Mouse (Mus musculus): Measurements from ENCODE around the gene R3hdml. TPM values are rescaled to one million over a fixed set of nuclear protein-coding genes. Genes with fewer than 3 reads are reported as not detected.

The R3hdml gene
- polyA plus RNA-seq, 1 experiment from 2014 or later, result 0.96 TPM

DNA sequence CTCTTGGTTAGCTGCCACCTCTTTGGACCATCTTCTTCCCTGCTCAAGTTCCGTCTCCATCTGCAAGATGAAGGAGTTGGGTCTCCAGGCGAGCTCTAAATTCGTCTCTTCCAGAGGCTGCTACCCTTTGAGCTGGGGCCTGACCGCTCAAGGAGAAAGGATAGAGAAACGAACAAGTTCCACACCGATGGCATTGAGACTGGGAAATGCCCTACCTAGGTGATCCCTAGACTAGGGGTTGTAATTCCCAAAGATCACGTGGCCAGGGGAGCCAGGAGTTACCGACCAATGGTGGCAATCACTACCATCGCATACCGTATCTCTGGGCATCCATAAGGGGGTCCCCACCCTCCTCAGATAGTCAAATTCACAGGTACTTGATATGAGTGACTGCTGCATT is 50.6 kb downstream of the R3hdml start:
- WGBS, result 92% methylated on average over 10 of the region's 10 CpGs
- no peaks in the 10 kb centered on the region for H3K4me1 ChIP-seq (replicated peaks)
- no peaks in the 10 kb centered on the region for H3K36me3 ChIP-seq
- H3K4me2 ChIP-seq, result no peak overlapping the region
- H3K27ac ChIP-seq (replicated peaks), result no peak overlapping the region
- H3K9ac ChIP-seq, result no peak overlapping the region
- no peaks in the 10 kb centered on the region for H3K27me3 ChIP-seq
- no peak overlapping the region for H3K4me3 ChIP-seq
- H3K9me3 ChIP-seq, result no peaks in the 10 kb centered on the region
- no peak for ATAC-seq (ENCODE audit: low FRiP score, low read depth)

DNA sequence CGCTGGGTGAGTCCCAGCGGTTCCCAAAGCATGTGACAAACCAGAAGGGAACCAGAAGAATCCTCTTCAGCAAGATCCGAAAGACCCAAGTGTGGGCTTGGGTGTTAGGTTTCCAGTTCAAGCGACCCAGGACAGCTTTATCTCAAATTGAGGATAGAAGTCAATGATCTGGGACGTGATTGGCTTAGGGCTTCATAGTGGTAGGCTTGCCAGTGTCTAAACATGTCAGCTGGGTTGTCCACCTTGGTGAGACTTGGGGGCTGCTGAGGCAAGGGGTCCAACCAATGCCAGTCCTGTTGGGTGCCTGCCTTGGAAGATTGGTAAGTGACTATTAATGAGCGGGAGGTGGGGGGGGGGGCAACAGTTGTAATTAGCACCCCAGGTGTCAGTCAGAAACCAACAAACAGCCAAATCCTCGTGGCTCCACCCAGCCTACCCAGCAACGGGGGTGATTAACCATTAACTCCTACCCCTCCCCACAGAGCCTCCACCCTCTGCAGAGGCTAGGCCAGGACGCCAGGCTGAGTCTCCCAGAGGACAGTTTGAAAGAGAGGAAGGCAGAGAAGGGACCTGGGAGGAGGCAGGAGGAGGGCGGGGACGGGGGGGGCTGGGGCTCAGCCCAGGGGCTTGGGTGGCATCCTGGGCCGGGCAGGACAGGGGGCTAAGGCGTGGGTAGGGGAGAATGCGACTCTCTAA is 54.7 kb downstream of the R3hdml start:
- Histone ChIP-seq H3K36me3 (no peaks in the 10 kb centered on the region), H3K4me1 (replicated peaks) (0 out of 2 replicates have a peak, but pooled peaks cover 5% of the 10 kb centered on the region), H3K27ac (replicated peaks) (no peak overlapping the region), H3K4me2 (no peak overlapping the region), H3K9me3 (no peaks in the 10 kb centered on the region), H3K4me3 (no peak overlapping the region), H3K27me3 (no peaks in the 10 kb centered on the region), H3K9ac (no peak overlapping the region)
- no peak for ATAC-seq (ENCODE audit: low FRiP score, low read depth)
- 78% methylated on average over 14 of the region's 14 CpGs for WGBS

DNA sequence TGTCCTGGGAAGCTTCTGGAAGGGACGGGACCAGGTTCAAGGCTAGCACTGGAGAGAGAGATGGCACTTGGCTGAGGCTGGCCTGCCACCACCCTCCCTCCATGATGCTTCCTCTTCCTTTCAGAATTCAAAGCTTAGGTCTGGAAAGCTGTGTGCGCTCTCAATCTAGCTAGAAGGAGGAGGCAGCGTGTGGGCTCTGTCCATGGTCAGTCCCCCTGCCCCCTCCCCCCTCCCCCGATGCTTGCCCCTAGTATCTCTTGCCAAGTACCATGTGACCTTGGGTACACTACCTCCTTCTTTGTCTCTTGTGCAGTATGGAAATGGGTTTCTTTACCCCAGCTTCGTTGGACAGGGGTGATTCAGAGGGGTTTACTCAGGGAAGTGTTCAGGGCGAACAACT is 56.7 kb downstream of the R3hdml start:
- no peak overlapping the region for H3K9ac ChIP-seq
- H3K9me3 ChIP-seq, result no peaks in the 10 kb centered on the region
- H3K4me1 ChIP-seq (replicated peaks), result 0 out of 2 replicates have a peak, but pooled peaks cover 5% of the 10 kb centered on the region
- ATAC-seq (ENCODE audit: low FRiP score, low read depth), result no peak
- no peaks in the 10 kb centered on the region for H3K27me3 ChIP-seq
- H3K36me3 ChIP-seq, result no peaks in the 10 kb centered on the region
- H3K4me3 ChIP-seq, result no peak overlapping the region
- 66% methylated on average over 6 of the region's 6 CpGs for WGBS
- no peak overlapping the region for H3K4me2 ChIP-seq
- no peak overlapping the region for H3K27ac ChIP-seq (replicated peaks)

DNA sequence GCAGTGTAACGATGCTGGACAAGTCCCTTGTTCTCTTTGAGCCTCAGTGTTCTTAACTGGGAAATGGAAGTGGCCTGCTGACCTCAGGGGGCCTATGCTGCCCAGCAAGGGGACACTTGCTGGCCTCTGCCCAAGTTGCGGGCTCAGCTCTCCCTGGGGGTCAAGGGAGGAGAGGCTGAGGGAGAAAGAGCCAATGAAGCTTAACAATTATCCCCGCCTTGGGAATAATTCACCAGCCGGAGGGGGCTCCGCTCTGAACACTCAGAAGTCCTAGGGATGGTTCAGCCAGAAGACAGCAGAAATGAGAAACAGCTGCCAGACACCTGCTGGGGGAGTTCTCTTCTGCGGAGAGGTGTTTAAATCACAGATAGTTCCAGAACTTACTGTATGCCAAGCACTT is 57.7 kb downstream of the R3hdml start:
- H3K27me3 ChIP-seq, result no peaks in the 10 kb centered on the region
- 34% methylated on average over 6 of the region's 6 CpGs for WGBS
- no peak for ATAC-seq (ENCODE audit: low FRiP score, low read depth)
- no peaks in the 10 kb centered on the region for H3K9me3 ChIP-seq
- no peaks in the 10 kb centered on the region for H3K36me3 ChIP-seq
- 0 out of 2 replicates have a peak, but pooled peaks cover 5% of the 10 kb centered on the region for H3K4me1 ChIP-seq (replicated peaks)
- no peak overlapping the region for H3K9ac ChIP-seq
- H3K27ac ChIP-seq (replicated peaks), result no peak overlapping the region
- no peak overlapping the region for H3K4me3 ChIP-seq
- H3K4me2 ChIP-seq, result no peak overlapping the region

Other genes with a start within 250 kb of the R3hdml start
- 0.74 and 0.75 TPM in 2 replicates for gene Jph2, start 94.3 kb upstream of the R3hdml start, polyA plus RNA-seq (2015; fragmentation: Nextera tagmentation; extraction: Ambion mirVana)
- 72.1 and 78.6 TPM in 2 replicates for gene Oser1, start 67.6 kb upstream of the R3hdml start, polyA plus RNA-seq (2015; fragmentation: Nextera tagmentation; extraction: Ambion mirVana)
- 127 and 136 TPM in 2 replicates for gene Gdap1l1, start 53.8 kb upstream of the R3hdml start, polyA plus RNA-seq (2015; fragmentation: Nextera tagmentation; extraction: Ambion mirVana)
- gene Fitm2, start 19.7 kb upstream of the R3hdml start, polyA plus RNA-seq (2015; fragmentation: Nextera tagmentation; extraction: Ambion mirVana), result 16.9 TPM in 2 replicates
- gene Hnf4a, start 14.5 kb downstream of the R3hdml start, polyA plus RNA-seq (2015; fragmentation: Nextera tagmentation; extraction: Ambion mirVana), result 0.17 TPM in 1 of 2 replicates, not detected in the other
- gene Ttpal, start 110.0 kb downstream of the R3hdml start, polyA plus RNA-seq (2015; fragmentation: Nextera tagmentation; extraction: Ambion mirVana), result 41.2 and 41.6 TPM in 2 replicates
- gene Serinc3, start 152.8 kb downstream of the R3hdml start, polyA plus RNA-seq (2015; fragmentation: Nextera tagmentation; extraction: Ambion mirVana), result 31.2 and 33.5 TPM in 2 replicates
- 109 and 115 TPM in 2 replicates for gene Pkig, start 166.1 kb downstream of the R3hdml start, polyA plus RNA-seq (2015; fragmentation: Nextera tagmentation; extraction: Ambion mirVana)

Data from hindbrain, embryonic 15.5 days (tissue).